Mouse (Mus musculus) midbrain, embryonic 14.5 days (tissue): ENCODE data around the gene Sdcbp2. TPM values are rescaled to one million over a fixed set of nuclear protein-coding genes. Genes with fewer than 3 reads are reported as not detected.
A peak's percentile ranks its signal among the peaks of the same experiment; 100 is the strongest.

Experiments
- ATAC-seq: fragments of 200-750 bp; cut with Nextera tagmentation; 2 replicates; pipeline ENCODE4 v1.8.0; 2017; ENCODE audit warnings: moderate number of reproducible peaks, moderate library complexity; ENCODE audit not compliant: low FRiP score, low TSS enrichment
- DNase-seq: peaks from one replicate; pipeline ENCODE4 v3.0.0-alpha.2; 2015
- H3K27ac ChIP-seq: fragments of 300-500 bp; sonication (generic); replicated peaks from 2 replicates; pipeline ENCODE4 v1.5.1; 2014; ENCODE audit warnings: mild to moderate bottlenecking, low read depth, low read length, moderate library complexity
- H3K27me3 ChIP-seq: fragments of 300-500 bp; sonication (generic); 2 replicates; pipeline ENCODE4 v1.6.1; 2014; ENCODE audit warnings: low read length, control low read depth, mixed read lengths; ENCODE audit not compliant: control insufficient read depth, insufficient read depth
- H3K36me3 ChIP-seq: fragments of 300-500 bp; sonication (generic); 2 replicates; pipeline ENCODE4 v1.6.1; 2014; ENCODE audit warnings: low read length, control low read depth; ENCODE audit not compliant: control insufficient read depth, insufficient read depth
- H3K4me1 ChIP-seq: fragments of 300-500 bp; sonication (generic); 2 replicates; pipeline ENCODE4 v1.6.1; 2014; ENCODE audit warnings: mild to moderate bottlenecking, antibody characterized with exemption, low read length, control low read depth; ENCODE audit not compliant: control insufficient read depth, insufficient read depth
- H3K4me2 ChIP-seq: fragments of 300-500 bp; sonication (generic); 2 replicates; pipeline ENCODE4 v1.6.1; 2014; ENCODE audit warnings: mild to moderate bottlenecking, low read length, moderate library complexity
- H3K4me3 ChIP-seq: fragments of 300-500 bp; sonication (generic); replicated peaks from 2 replicates; pipeline ENCODE4 v1.5.1; 2014; ENCODE audit warnings: low read depth, low read length
- H3K9ac ChIP-seq: fragments of 300-500 bp; sonication (generic); replicated peaks from 2 replicates; pipeline ENCODE4 v1.6.1; 2014; ENCODE audit warnings: mild to moderate bottlenecking, low read length, moderate library complexity
- H3K9me3 ChIP-seq: fragments of 300-500 bp; sonication (generic); 2 replicates; pipeline ENCODE4 v1.6.1; 2016; ENCODE audit warnings: low read length, control low read depth, mixed read lengths; ENCODE audit not compliant: control insufficient read depth
- WGBS: fragments of 180-500 bp; shearing (Covaris S2); extraction: QIAGEN DNeasy Blood & Tissue Kit; methylation state at CpG from one replicate; pipeline ENCODE4 v1.1.7; 2014; 5-methylcytosine and 5-hydroxymethylcytosine counted together
- polyA plus RNA-seq: library from polyadenylated mRNA; unstranded; fragments of >200 nt; fragmentation: Nextera tagmentation; extraction: Ambion mirVana; gene quantifications from 2 replicates; pipeline ENCODE4 v1.2.1, GENCODE M21; 2014

Gene Sdcbp2
- polyA plus RNA-seq, 1 experiment from 2014 or later = 0.50 TPM

DNA sequence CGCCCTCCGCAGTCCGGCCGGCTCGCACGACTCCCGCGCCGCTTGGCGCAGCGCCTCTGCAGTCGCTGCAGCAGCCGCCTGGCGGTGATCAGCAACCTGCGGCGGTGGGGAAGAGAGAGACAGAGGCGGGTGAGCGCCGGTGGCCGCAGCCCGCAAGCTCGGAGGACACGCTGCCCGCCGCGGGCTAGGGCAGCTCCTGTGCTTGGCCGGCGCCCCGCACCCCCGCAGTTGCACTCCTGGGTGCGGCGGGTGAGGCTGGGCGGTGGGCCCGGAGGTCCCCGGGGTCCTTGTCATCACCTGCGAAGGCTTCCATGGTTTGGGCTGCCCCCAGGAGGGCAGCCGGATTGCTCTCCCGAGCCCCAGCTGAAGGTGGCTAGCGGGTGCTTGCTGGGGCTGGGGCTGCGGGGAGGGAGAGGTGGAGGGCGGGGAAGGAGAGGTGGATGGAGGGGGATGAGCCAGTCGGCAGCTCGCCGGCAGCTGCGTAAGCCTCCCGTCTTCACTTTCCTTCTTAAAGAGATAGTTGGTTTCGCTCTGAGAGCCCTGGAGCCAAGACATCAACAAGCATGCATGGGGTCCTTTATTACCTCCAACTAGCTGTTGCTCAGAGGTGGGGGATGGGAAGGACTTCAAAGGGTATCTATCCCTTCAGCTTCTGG, 59.9 kb downstream of the Sdcbp2 start, which contains the start of gene Snph:
Gene Snph (minus strand): TSS at position 435 of the 656 bp plus-strand sequence.
- H3K36me3 ChIP-seq = no peaks in the 10 kb centered on the region
- peaks cover 5% of the 10 kb centered on the region; the same call in 1 of the 2 replicates for H3K27me3 ChIP-seq
- H3K27ac ChIP-seq = peak within 1 kb of the TSS; percentile 94
- DNase-seq (peak; percentile 88), ATAC-seq (peak; percentile 87)
- peaks cover 9% of the 10 kb centered on the region for H3K4me1 ChIP-seq
- H3K4me2 ChIP-seq = peak within 1 kb of the TSS; percentile 72
- WGBS = under 1% methylated on average over 47 of the region's 47 CpGs
- H3K9ac ChIP-seq = peak within 1 kb of the TSS; percentile 64
- no peaks in the 10 kb centered on the region for H3K9me3 ChIP-seq
- H3K4me3 ChIP-seq = peak within 1 kb of the TSS; percentile 75

DNA sequence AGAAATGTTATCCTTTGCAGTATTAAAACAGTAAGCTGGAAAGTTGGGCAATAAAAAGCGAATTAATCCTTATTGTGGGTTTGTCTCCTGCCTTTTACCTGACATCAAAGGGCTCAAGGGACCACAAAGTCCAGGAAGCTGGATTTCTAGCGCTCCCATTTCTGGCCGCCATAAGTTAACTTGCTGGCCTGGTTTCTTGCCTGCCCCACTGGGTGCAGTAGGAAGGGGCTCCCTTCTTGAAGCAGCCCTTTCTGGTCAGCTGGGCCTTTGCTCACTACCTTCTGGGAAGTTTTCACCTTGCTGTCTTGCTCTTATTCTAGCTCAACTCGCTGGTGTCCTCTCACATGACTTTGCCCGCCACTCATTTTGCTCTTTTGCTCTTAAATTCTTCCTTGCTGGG, 60.6 kb downstream of the Sdcbp2 start:
- Histone ChIP-seq H3K4me1 (peaks cover 9% of the 10 kb centered on the region), H3K36me3 (no peaks in the 10 kb centered on the region), H3K4me2 (peak overlapping the region; percentile 72), H3K4me3 (peak overlapping the region; percentile 75; the same call in 1 of the 2 replicates), H3K27me3 (peaks cover 5% of the 10 kb centered on the region; the same call in 1 of the 2 replicates), H3K9me3 (no peaks in the 10 kb centered on the region), H3K27ac (no peak overlapping the region), H3K9ac (no peak overlapping the region)
- ATAC-seq = no peak
- 38% methylated on average over 5 of the region's 5 CpGs for WGBS
- peak; percentile 17 for DNase-seq

DNA sequence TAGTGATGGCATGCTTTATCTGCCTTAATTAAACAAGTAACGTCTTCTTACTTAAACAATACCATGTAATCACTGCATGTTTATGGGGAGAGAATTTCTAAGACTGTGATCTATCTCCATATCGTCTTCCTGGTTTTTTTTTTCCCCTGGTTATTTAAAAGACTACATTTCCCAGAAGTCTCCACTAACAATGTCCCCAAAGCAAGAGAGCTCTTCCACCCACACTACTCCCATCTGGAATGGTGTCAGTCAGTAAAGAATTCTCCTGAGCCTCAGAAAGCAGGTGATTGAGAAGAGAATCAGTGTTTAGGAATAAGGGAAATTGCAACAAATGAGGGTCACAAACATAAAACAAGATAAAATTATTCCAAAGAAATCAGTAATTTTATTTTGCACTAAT, 62.5 kb downstream of the Sdcbp2 start:
- DNase-seq = peak; percentile 59

GRCm38 (mm10) chr2:151635362-151636014, 63.1 kb downstream of the Sdcbp2 start:
- Histone ChIP-seq H3K36me3 (no peaks in the 10 kb centered on the region), H3K27me3 (peaks cover 5% of the 10 kb centered on the region; the same call in 1 of the 2 replicates), H3K4me3 (no peak overlapping the region), H3K4me1 (peaks cover 9% of the 10 kb centered on the region), H3K27ac (no peak overlapping the region), H3K4me2 (no peak overlapping the region), H3K9ac (no peak overlapping the region), H3K9me3 (no peaks in the 10 kb centered on the region)
- DNase-seq = peak; percentile 11
- ATAC-seq = no peak
- 74% methylated on average over 9 of the region's 9 CpGs for WGBS

More for the DNA sequence above, 62.5 kb downstream of the Sdcbp2 start:
- Histone ChIP-seq H3K4me3 (no peak overlapping the region), H3K4me2 (no peak overlapping the region), H3K4me1 (peaks cover 9% of the 10 kb centered on the region), H3K27me3 (peaks cover 5% of the 10 kb centered on the region; the same call in 1 of the 2 replicates), H3K9ac (no peak overlapping the region), H3K27ac (no peak overlapping the region), H3K36me3 (no peaks in the 10 kb centered on the region), H3K9me3 (no peaks in the 10 kb centered on the region)
- no peak for ATAC-seq
- 35% methylated on average over 2 of the region's 2 CpGs for WGBS

DNA sequence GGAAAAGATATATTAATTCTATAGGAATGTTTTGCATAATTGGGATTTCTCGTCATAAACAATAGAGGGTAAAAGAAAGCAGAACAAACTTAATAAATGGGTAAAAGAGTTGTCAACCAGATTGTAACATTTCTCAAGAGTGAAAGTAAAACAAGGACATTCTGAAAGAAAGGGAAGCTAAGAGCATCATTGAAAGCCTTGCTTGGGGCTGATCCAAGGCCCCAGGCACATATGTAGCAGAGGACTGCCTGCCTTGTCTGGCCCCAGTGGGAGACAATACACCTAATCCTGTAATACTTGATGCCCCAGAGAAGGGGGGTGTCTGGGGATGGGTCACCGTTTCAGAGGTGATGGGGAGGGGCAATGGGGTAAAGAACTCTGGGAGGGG, 63.6 kb downstream of the Sdcbp2 start:
- ATAC-seq (no peak), DNase-seq (no peak)
- H3K4me2 ChIP-seq = no peak overlapping the region
- no peaks in the 10 kb centered on the region for H3K36me3 ChIP-seq
- H3K9me3 ChIP-seq = no peaks in the 10 kb centered on the region
- peaks cover 5% of the 10 kb centered on the region; the same call in 1 of the 2 replicates for H3K27me3 ChIP-seq
- WGBS = 52% methylated on average over 2 of the region's 2 CpGs
- no peak overlapping the region for H3K9ac ChIP-seq
- H3K4me1 ChIP-seq = peaks cover 4% of the 10 kb centered on the region
- H3K27ac ChIP-seq = no peak overlapping the region
- no peak overlapping the region for H3K4me3 ChIP-seq

Other genes starting within 250 kb of the Sdcbp2 start
- gene 4921509C19Rik, start 96.5 kb upstream of the Sdcbp2 start, polyA plus RNA-seq = not detected in 2 replicates
- 194 and 260 TPM in 2 replicates for gene Nsfl1c, start 78.4 kb upstream of the Sdcbp2 start, polyA plus RNA-seq
- 547 and 602 TPM in 2 replicates for gene Fkbp1a, start 30.1 kb upstream of the Sdcbp2 start, polyA plus RNA-seq
- gene Snph, start 60.0 kb downstream of the Sdcbp2 start, polyA plus RNA-seq = 17.2 and 18.3 TPM in 2 replicates
- 0.13 TPM in 1 of 2 replicates, not detected in the other for gene Rad21l, start 95.9 kb downstream of the Sdcbp2 start, polyA plus RNA-seq
- 20.7 and 25.0 TPM in 2 replicates for gene Tmem74b, start 129.4 kb downstream of the Sdcbp2 start, polyA plus RNA-seq
- gene Psmf1, start 171.6 kb downstream of the Sdcbp2 start, polyA plus RNA-seq = 64.8 and 69.1 TPM in 2 replicates